Mouse (Mus musculus): ENCODE measurements at regions not wholly inside any gene's neighbourhood (a gene's known extent, or its start where the extent isn't known, plus 50 kb on each side); places are given as distances from the start of the nearest gene placed in this dataset.

GRCm38 (mm10) chrX:166725761-166726503 is 140.4 kb upstream of the Egfl6 start:
- no peak for DNase-seq

- no peak for DNase-seq
Measured at GRCm38 (mm10) chrX:166718075-166718474, 132.6 kb upstream of the Egfl6 start.

- no peak for DNase-seq
Measured at GRCm38 (mm10) chrX:166709306-166709705, 123.8 kb upstream of the Egfl6 start.

GRCm38 (mm10) chrX:166708106-166708505 is 122.6 kb upstream of the Egfl6 start:
- no peak for DNase-seq

GRCm38 (mm10) chrX:166707029-166707428 is 121.5 kb upstream of the Egfl6 start:
- DNase-seq, result peak; percentile 7

GRCm38 (mm10) chrX:166704311-166704710 is 118.8 kb upstream of the Egfl6 start:
- no peak for DNase-seq

GRCm38 (mm10) chrX:166694219-166694618 is 108.7 kb upstream of the Egfl6 start:
- DNase-seq, result no peak

GRCm38 (mm10) chrX:166688779-166689178 is 103.3 kb upstream of the Egfl6 start:
- no peak for DNase-seq

GRCm38 (mm10) chrX:166673404-166673803 is 87.9 kb upstream of the Egfl6 start:
- DNase-seq, result no peak

GRCm38 (mm10) chrX:166672617-166673016 is 87.1 kb upstream of the Egfl6 start:
- DNase-seq, result no peak

- DNase-seq, result no peak
Measured at GRCm38 (mm10) chrX:166671853-166672252, 86.3 kb upstream of the Egfl6 start.

GRCm38 (mm10) chrX:166666304-166666703 is 80.8 kb upstream of the Egfl6 start:
- no peak for DNase-seq

- peak; percentile 82 for DNase-seq
Measured at GRCm38 (mm10) chrX:166661808-166662207, 76.3 kb upstream of the Egfl6 start.

- peak; percentile 63 for DNase-seq
Measured at GRCm38 (mm10) chrX:166661043-166661718, 75.7 kb upstream of the Egfl6 start.

- no peak for DNase-seq
Measured at GRCm38 (mm10) chrX:166660715-166661042, 75.2 kb upstream of the Egfl6 start.

GRCm38 (mm10) chrX:166652400-166652799 is 66.9 kb upstream of the Egfl6 start:
- peak; percentile 20 for DNase-seq

- no peak for DNase-seq
Measured at GRCm38 (mm10) chrX:166645713-166646112, 60.2 kb upstream of the Egfl6 start.

- no peak for DNase-seq
Measured at GRCm38 (mm10) chrX:166641256-166641655, 55.7 kb upstream of the Egfl6 start.

GRCm38 (mm10) chrX:166640258-166640657 is 54.7 kb upstream of the Egfl6 start:
- no peak for DNase-seq
